Mouse (Mus musculus): ENCODE data around the gene Rgs6. TPM values are rescaled to one million over a fixed set of nuclear protein-coding genes. Genes with fewer than 3 reads are reported as not detected.
A peak's percentile ranks its signal among the peaks of the same experiment; 100 is the strongest.

The Rgs6 gene
- total RNA-seq, 2 experiments from 2014 or later = 0.66 to 0.68 TPM

DNA sequence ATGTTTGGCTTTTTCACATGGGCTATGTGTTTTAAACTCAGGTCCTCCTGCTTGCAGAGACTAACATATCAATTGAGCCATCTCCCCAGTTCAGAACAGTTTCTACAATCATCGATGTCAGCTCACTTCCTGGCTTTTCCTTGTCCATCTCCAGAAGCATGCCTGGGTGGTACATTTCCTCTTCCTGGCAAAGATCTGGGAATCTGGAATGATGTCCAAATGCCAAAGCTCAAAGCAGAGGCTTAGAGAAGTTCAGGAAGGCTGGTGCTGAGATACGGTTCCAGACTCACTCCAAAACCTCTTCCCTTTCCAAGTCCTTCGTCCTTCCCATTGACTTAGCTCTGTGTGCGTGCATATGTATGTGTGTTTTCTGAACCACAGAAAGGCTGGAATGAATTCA is 59.8 kb downstream of the Rgs6 start:
- no peak for DNase-seq (ENCODE audit: low spot score)

DNA sequence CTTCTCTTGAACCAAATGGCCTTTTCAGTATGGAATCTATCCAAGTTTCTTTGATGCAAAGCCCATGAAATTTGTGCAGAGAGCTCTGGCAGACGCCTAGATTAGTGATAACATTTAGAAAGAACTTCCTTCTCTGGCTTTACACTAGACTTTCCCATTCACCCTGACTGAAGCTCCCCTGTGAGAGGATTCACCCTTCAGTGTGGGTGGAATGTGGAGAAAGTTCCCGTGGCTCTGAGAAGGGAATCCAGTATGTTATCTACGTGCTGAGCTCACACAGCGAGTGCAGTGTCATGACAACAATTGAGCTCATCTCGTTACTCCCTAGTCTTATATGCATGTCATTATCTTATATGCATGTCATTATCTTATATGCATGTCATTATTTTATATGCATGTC is 61.9 kb downstream of the Rgs6 start:
- no peak for DNase-seq (ENCODE audit: low spot score)

DNA sequence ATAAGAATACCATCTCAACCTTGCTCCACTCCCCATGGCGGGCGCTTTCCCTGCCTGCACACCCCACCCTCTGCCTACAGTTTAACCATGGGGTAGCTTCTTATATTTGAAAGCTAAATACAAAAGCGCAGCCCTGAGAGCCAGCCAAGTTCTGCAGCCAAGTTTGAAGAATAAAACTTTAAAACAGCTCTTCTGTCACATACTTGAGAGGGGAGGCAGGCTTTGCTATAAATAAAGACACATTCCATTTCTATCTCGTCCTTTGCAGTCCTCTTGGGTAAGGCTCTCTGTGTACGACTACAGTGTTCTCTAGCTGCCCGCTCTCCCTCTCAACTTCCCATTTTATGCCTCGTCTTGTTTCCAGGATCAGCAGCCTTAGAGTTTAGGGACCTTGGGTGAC is 76.5 kb downstream of the Rgs6 start:
- DNase-seq (ENCODE audit: low spot score) = no peak

DNA sequence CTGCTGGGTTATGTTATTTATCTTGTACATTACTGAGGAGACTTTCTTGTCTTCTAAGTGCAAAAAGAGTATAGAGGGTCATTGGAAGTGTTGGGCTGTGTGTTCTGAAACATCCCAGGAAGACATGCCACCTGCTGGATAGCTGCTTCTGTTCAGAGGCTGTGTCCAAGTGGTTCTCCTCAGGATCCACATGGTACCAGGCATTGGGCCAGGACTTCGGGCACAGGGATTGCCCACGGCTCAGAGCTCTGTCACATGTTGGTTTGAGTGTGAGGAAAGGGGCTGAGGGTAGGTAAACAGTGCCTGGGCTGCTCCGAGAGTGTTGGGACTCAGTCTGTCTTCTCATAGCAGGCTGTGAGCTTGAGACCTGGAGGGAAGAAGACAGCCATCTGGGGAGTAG is 79.3 kb downstream of the Rgs6 start:
- no peak for DNase-seq (ENCODE audit: low spot score)

DNA sequence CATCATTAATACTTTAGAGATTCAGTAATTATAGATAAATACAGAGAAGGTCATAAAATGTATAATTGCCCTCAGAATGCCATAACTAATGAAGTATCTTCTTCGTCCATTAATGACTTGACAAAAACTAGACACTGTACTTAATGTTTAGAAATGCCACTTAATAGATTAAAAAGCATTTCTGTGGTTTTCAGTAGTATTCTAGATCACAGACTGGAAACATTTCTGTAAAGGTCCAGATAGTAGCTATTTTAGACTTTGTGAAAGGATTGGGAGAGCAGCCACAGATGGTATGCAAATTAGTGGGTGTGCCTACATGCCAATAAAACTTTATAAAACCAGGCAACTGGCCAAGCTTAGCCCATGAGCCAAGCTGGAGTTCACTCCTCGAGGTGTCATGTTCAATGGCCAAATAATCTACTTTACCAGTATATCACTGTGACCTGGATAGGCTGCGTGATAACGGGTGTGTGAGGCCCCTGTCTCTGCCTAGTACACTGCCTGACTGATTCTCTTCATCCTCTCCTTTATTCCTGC is 82.2 kb downstream of the Rgs6 start:
- DNase-seq (ENCODE audit: low spot score) = no peak

DNA sequence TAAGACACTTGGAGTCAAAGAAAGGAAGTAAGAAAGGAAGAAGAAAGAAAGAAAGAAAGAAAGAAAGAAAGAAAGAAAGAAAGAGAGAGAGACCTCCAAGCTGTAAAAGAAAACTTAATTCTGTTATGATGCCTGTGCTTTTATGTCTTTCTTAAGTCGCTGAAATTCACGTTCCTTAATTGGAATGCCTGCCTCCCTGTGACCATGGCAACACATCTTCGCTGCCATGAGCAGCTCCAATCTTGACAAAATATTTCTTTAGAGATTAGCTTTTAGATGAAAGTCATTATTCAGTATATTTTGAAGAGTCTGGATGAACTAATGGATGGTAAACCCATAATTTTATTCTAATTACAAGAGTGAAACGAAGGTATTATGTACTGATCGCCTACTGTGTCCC is 83.5 kb downstream of the Rgs6 start:
- DNase-seq (ENCODE audit: low spot score) = no peak

DNA sequence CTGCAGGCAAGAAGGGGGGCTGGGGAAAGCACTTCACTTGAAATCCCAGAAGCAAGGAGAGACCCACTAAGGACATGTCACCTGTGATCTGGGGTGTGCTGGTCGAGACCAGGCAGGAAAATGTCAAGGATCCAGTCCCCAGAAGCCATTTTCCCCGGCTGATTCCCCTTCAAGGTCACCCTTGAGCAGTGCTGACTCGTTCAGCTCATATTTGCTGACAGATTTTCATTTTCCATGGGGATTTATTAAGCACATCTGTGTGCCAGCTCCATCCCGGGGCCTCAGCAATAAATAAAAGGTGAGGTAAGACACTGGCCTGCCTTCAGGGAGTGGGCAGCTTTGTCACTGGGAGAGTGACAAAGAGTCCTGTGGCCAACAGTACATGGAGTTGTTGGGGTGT is 87.0 kb downstream of the Rgs6 start:
- DNase-seq (ENCODE audit: low spot score) = no peak

DNA sequence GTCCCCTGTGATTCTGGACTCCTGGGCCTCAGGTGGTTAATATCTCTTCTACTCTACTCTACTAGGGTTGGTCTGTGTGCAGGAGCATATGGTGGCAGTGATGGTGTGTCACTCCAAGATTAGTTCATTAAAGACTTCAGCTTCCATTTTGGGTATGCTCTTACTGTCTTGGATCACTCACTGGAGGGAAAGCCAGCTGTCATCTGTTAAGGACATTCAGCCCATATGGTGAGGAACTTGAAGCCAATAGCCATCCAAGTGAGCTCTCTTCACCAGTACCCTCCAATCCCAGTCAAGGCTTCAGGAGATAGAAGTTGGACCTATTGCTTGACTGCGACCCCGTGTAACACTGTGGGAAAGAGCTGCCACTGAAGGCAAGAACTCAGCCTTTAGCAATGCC is 98.9 kb downstream of the Rgs6 start:
- DNase-seq (ENCODE audit: low spot score) = no peak

DNA sequence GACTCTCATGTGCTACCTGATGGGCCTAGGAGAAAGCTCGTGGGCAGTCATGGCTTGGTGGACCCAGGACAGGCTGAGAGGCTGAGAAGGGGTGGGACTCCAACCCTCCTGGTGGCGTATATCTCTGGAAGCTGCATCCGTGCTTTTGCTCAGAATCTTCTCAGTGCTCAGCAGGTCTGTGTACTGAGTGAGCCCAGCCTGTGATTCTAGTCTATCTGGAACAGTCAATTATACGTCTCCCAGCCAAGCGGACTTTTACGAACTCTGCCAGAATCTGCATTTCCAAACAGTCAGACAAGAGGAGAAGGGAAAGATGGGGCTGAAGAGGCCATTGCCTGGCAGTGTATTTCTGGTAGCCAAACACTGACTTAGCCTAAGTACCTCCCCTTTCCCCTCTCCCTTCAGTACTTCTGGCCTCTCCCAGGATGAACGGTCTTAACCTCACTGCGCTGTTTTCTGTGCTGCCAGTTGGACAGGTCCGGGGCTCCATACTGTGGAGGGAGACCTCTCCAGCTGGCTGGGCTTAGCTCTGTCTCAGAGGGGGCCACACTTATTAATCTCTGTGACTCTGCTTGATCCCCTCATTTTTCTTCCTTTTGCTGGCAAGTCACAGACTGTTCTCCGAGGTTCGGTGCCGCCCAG is 110.9 kb downstream of the Rgs6 start:
- no peak for DNase-seq (ENCODE audit: low spot score)

DNA sequence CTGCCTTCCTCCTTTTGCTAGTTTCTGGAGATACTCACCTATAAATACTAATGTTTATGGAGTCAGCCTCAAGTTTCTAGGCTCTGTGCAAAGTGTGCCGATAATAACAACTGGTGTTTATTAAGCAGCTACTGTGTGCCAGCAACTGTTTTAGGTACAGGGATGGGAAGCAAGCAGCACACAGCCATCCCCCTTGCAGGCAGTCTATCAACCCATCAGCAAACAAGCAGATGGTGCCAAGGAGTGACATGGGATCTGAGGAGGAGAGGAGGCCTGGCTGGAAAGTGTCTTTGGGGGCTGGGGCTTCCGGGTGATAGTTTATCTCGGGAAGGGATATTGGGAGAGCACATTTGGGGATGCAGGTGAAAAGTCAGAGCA is 111.4 kb downstream of the Rgs6 start:
- DNase-seq (ENCODE audit: low spot score) = no peak

DNA sequence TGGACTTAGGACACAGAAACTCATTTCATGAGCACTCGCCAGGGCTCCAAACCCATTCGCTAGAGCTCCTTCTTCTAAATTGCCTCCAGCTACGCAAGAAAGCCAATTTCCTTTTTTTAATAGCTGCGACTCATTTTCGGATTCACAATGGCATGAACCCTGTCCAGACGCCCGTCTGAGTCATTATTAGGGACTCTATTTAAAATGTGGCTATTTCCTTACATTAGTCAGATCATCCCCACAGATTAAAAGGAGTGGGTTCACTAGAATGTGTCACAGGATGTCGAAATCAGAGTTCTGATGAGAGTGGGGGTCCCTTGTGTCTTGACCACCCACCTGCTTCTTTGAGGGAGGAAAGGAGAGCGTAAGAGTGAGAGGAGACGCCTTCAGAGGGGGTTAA is 112.1 kb downstream of the Rgs6 start:
- no peak for DNase-seq (ENCODE audit: low spot score)

DNA sequence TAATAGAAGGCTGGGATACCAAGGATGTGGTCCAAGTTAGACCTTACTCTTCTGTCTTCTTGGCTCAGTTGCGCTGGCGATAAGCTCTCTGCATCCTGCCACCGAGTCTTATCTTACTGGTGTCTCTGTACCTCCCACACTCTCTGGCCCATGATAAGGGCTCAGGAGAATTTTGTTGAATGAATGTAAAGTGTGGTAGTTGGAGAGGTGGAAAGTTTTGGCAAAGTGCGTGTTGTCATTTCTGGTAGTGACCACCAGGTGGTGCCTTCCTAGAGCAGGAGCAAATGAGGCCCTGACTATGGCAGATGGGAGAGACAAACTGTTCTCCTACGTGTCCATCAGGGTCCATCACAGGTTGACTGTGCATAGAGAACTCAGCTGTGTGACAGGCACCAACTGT is 112.7 kb downstream of the Rgs6 start:
- peak; percentile 45 for DNase-seq (ENCODE audit: low spot score)

DNA sequence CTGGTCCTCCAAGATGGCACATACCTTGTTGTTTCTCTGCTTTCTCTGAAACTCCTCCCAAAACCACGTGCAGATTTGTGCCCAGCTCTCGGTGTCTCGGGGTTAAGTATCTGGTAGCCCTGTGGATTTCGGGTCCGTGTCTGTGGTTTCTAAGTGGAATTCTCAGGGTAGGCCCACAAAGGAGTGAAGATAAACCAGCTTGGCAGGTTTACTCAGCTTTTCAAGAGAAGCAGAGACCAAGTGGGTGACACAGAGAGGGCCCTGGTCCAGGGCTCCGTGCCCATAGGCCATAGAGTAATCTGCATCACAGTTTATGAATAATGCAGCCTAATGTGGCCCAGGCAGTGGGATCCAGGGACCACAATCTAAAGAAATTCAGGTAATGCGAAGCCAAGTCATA is 113.3 kb downstream of the Rgs6 start:
- no peak for DNase-seq (ENCODE audit: low spot score)

DNA sequence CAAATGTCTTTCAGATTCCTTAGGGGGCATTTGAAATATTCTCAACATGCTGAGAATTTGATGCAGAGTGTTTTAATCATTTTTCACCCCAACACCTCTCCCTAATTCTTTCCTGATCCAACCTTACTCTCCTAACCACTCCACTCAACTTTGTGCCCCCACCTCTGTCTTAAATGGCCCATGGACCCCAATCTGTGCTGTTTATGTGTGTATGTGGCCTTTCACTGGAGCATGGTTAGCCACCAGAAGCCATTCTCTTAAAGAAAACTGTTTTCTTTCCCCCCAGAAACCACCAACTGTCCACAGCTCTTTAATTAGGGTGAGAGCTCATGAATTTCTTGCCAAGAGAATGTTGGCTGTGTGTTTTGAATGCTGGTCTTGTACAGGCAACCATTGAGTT is 122.3 kb downstream of the Rgs6 start:
- DNase-seq (ENCODE audit: low spot score) = no peak

DNA sequence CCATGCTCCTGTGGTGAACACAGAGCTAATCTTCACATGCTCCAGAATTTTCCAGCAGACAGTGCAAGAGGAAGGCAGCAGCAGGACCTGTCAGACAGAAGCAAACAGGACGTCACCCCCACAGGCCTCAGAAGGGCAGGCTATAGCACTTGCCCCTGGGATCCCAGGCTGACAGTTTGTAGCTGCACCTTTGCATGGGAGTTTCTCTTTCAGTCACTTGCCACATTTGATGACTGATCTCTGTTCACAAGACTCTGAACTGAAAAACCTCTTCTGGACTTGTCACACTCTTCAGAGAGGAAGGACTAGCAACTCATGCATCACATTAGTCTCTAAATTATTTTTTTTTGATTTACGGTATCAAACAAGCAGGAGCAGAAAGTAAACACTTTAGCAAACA is 126.2 kb downstream of the Rgs6 start:
- DNase-seq (ENCODE audit: low spot score) = no peak

DNA sequence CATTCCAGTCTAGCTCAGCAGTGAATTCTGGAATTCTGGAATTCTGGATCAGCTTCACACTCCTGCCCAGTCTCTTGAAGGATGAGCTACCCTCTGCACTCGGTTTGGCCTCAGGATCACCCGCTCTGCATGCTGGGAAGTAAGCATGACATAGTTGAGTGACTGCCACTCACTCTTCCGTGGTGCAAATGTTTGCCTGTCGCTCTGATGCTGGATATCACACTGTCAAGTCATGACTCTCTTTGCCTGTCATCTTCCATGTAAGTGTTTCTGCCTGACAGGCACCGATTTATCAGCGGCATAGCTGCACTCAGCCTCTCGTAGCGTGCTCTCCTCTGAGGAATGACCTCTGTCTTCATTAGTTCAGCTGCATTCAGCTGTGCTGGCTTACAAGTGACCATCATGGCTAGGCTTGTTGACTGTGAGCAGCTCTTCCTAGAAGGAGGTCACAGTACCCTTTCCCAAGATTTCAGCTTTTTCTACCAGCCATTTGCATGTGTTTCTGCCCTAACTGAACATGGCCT is 135.0 kb downstream of the Rgs6 start:
- DNase-seq (ENCODE audit: low spot score) = no peak

DNA sequence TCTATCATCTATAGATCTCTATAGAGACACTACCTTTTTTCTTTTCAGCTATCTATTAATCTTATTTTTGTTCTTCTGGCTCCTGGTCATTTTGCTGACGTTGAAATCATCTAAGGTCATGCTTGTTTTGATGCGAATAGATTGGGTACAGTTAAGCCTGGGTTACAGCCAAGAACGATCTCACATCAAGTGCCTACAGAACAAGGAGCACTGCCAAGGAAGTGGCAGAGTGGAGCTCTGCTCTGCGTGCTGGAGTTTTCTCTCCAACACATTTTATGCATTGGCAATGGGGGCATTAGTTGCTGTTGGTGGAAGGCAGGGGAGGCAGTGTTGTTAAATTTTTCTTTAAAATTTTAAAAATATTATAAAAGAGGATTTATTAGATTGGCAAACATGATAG is 138.2 kb downstream of the Rgs6 start:
- DNase-seq (ENCODE audit: low spot score) = no peak

DNA sequence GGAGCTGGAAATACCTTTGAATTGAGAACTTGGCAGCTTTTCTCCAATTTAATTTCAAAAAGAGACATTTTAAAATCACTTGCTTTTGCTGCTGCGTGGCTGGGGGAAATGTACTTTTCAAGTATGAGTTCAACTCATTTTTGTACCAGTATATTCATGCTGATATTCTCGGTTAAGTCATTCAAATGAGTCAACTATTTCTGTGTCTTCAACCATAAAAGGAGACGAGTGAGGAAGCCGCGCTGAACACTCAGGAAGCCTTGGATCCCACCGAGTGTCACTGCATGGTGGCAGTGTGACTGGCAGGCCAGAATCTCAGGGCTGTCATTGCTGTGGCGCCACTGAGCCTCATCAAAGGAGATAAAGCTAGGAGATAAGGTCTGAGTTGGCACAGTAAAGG is 143.5 kb downstream of the Rgs6 start:
- DNase-seq (ENCODE audit: low spot score) = no peak

DNA sequence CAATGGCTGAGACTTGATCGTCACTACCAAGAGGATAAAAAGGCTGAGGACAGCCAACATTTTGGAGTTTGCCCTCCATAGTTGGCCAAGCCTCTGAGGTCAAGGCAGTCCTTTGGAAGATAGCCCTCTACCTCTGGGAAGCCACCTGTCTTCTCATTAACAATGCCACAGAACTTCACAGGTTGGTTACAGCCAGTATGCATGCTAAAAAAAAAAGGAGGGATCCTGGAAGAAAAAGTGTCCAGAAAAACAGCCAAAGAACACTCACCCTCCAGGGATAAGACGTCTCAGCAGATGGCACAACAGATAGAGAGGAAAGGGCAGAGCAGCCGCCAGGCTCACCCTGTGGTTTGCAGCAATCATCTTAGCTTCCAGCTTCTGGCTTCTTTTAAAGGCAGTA is 154.9 kb downstream of the Rgs6 start:
- DNase-seq (ENCODE audit: low spot score) = no peak

DNA sequence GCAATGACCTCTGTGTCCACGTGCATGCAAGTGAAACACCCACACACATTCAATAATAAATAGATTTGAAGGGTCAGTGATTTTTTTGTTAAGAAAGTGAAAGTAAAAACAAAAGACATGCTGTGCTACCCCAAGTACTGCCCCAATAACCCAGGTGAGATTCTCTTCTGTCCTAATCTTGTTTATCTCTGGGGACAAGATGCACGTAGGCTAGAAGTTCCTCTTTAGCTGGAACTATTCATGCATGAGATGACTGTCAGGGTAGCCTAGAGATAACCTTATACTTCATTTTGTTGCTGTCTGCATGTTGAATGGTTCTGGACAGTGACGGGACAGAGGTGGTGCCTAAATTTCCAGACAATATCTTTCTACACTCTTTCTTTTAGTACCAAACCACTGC is 155.9 kb downstream of the Rgs6 start:
- no peak for DNase-seq (ENCODE audit: low spot score)

DNA sequence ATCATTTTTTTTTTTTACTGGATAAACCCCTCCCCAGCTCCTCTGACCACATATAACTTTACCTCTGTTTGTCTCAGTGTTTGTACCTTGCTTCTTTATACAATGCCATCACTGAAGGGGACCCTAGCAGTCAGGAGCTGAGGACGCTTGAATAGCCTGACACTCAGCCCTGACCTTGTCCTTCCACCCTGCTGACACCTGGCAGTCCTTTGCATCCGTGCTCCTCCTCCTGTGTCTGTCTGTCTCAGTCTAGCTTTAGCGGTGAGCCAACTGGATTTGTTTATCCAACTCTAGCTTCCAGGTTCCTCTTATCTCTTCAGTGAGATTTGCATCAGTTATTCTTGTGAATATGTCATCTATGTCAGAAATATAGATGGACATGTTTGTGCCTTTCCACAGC is 156.7 kb downstream of the Rgs6 start:
- DNase-seq (ENCODE audit: low spot score) = no peak

DNA sequence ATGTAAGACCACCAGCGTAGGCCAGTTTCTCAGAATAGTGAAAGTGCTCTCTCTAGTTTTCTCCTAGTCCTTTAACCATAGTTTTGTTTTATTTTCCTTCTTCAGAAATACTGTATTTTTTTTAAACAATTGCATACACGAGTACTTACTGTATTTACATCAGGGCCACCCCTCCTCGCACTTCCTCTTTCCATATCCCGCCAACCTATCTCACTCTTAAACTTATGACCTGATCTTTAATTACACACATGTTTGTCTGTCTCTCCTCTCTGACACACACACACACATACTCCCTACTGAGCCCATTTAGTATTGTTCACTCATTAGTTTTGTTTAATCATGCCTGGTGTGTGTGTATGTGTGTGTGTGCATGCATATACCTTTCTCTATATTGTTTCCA is 159.0 kb downstream of the Rgs6 start:
- DNase-seq (ENCODE audit: low spot score) = no peak

DNA sequence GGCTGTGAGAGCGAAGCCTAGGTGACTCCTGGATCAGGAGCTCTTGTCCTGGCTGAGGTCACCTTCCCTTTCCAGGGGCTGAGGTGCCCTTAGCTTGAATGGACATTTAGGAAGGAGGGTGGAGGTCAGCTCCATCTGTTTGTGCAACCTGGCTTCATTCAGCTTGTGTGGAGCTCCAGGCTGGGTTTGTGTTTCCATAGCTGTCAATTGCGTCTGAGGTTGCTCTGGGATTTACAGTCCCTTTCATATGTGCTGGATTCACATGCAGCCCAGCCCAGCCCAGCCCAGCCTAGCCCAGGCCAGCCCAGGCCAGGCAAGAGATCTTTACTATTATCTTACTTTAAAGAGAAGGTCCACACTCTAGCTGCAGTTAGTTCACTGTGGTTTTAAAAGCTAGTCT is 163.8 kb downstream of the Rgs6 start:
- DNase-seq (ENCODE audit: low spot score) = no peak

DNA sequence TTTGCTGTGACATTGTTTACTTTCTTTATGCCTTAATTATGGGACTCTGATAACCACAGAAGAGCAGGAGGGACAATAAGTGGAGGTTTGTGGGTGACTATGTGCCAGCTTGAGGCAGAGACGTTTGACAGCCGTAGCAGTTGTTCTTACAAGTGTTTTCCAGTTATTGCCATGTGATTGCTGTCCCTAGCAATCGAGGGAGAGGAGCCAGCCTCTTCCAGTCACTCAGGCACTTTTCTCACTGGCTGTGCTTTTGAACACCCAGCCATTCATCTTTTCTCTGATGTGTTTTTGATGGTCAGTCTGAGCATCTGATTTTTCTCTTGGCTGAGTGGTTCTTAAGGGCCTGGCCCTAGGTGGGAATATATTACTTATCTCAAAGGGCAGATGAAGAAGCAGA is 166.4 kb downstream of the Rgs6 start:
- DNase-seq (ENCODE audit: low spot score) = no peak

Data from gastrocnemius, adult 18-20 months (tissue).